Mouse (Mus musculus): Measurements from ENCODE around the gene Tceanc2.

DNA sequence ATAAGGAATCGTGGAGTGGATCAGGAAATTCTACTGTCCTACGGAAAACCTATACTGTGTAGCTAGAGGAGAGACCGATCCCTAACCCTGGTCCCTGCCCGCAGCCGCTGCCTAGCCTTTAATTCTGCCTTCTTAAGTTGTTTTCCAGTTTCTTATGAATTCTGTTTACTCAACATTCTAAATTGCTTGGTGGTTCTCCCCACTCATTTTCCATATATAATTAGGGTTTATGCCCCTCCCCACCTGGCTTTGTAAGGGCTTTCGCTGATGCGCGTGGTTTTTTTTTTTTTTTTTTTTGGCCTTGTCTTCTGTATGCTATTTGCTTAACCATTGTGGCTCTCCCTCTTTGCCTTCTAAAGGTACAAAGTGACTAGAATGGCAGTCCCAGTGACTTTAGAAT is 645 bp upstream of the Tceanc2 start:
- no peak for TF ChIP-seq POLR2A (IDR thresholded peaks at IDR 0.05; ENCODE audit: control insufficient read depth in 1 of 2, insufficient read depth in 1 of 2, low read depth in 1 of 2, low read length in 2 of 2, poor library complexity in 1 of 2)
- TF ChIP-seq TBP (IDR thresholded peaks at IDR 0.05; ENCODE audit: low read depth, low read length): no peak
- TF ChIP-seq CTCF (IDR thresholded peaks at IDR 0.05 in 2 of 3, conservative IDR thresholded peaks at IDR 0.05 in 1 of 3; ENCODE audit: control insufficient read depth in 1 of 3, insufficient read depth in 1 of 3, low read depth in 2 of 3, low read length in 3 of 3, poor library complexity in 1 of 3, severe bottlenecking in 1 of 3): no peak
- no peak for TF ChIP-seq USF1 (IDR thresholded peaks at IDR 0.05; ENCODE audit: low read depth, low read length)
- TF ChIP-seq GABPA (IDR thresholded peaks at IDR 0.05; ENCODE audit: low read depth, low read length): no peak
- TF ChIP-seq CHD2 (IDR thresholded peaks at IDR 0.05; ENCODE audit: low read length): no peak
- TF ChIP-seq GATA1 (IDR thresholded peaks at IDR 0.05; ENCODE audit: low read depth, low read length): no peak
- TF ChIP-seq CHD1 (IDR thresholded peaks at IDR 0.05; ENCODE audit: low read depth, low read length): no peak
- TF ChIP-seq TAL1 (IDR thresholded peaks at IDR 0.05; ENCODE audit: low read length): no peak
- TF ChIP-seq MXI1 (IDR thresholded peaks at IDR 0.05; ENCODE audit: low read depth, low read length): no peak
- no peak for TF ChIP-seq NELFE (IDR thresholded peaks at IDR 0.05; ENCODE audit: low read depth, low read length)
- TF ChIP-seq MYC (IDR thresholded peaks at IDR 0.05; ENCODE audit: low read depth, low read length): no peak

Measured in MEL (cell line).